Mouse (Mus musculus) liver, embryonic 12.5 days (tissue): Measurements from ENCODE around the gene Cd47. TPM values are rescaled to one million over a fixed set of nuclear protein-coding genes. Genes with fewer than 3 reads are reported as not detected.
"Not testable (repeated sequence)": the region's sequence is repeated elsewhere in the genome, so short reads cannot be mapped to it uniquely, and the experiment has no call there.

Experiments
- ATAC-seq: fragments of 200-750 bp; cut with Nextera tagmentation; 2 replicates; pipeline ENCODE4 v1.8.0; 2017; ENCODE audit warnings: moderate number of reproducible peaks, mild to moderate bottlenecking, moderate library complexity
- H3K27ac ChIP-seq: fragments of 300-500 bp; sonication (generic); 2 replicates; pipeline ENCODE4 v1.5.1; 2016; ENCODE audit warnings: mild to moderate bottlenecking
- H3K27me3 ChIP-seq: fragments of 300-500 bp; sonication (generic); replicated peaks from 2 replicates; pipeline ENCODE4 v1.6.1; 2016; ENCODE audit warnings: mild to moderate bottlenecking, moderate library complexity
- H3K36me3 ChIP-seq: fragments of 300-500 bp; sonication (generic); 2 replicates; pipeline ENCODE4 v1.6.1; 2016; ENCODE audit warnings: mild to moderate bottlenecking, moderate library complexity
- H3K4me1 ChIP-seq: fragments of 300-500 bp; sonication (generic); 2 replicates; pipeline ENCODE4 v1.6.1; 2016
- H3K4me2 ChIP-seq: fragments of 300-500 bp; sonication (generic); 2 replicates; pipeline ENCODE4 v1.6.1; 2016; ENCODE audit warnings: mild to moderate bottlenecking, moderate library complexity
- H3K4me3 ChIP-seq: fragments of 300-500 bp; sonication (generic); 2 replicates; pipeline ENCODE4 v1.5.1; 2016; ENCODE audit warnings: mild to moderate bottlenecking, moderate library complexity
- H3K9ac ChIP-seq: fragments of 300-500 bp; sonication (generic); 2 replicates; pipeline ENCODE4 v1.6.1; 2016; ENCODE audit warnings: mild to moderate bottlenecking, moderate library complexity
- H3K9me3 ChIP-seq: fragments of 300-500 bp; sonication (generic); replicated peaks from 2 replicates; pipeline ENCODE4 v1.6.1; 2016; ENCODE audit warnings: mild to moderate bottlenecking, moderate library complexity
- WGBS: fragments of 180-500 bp; shearing (Covaris S2); methylation state at CpG from one replicate; pipeline ENCODE4 v1.1.7; 2016; ENCODE audit not compliant: insufficient replicate concordance; 5-methylcytosine and 5-hydroxymethylcytosine counted together
- polyA plus RNA-seq: library from polyadenylated mRNA; unstranded; fragments of >200 nt; fragmentation: Nextera tagmentation; extraction: Ambion mirVana; gene quantifications from 2 replicates; pipeline ENCODE4 v1.2.1, GENCODE M21; 2016

Gene Cd47
- polyA plus RNA-seq, 1 experiment from 2014 or later, result 308 TPM

DNA sequence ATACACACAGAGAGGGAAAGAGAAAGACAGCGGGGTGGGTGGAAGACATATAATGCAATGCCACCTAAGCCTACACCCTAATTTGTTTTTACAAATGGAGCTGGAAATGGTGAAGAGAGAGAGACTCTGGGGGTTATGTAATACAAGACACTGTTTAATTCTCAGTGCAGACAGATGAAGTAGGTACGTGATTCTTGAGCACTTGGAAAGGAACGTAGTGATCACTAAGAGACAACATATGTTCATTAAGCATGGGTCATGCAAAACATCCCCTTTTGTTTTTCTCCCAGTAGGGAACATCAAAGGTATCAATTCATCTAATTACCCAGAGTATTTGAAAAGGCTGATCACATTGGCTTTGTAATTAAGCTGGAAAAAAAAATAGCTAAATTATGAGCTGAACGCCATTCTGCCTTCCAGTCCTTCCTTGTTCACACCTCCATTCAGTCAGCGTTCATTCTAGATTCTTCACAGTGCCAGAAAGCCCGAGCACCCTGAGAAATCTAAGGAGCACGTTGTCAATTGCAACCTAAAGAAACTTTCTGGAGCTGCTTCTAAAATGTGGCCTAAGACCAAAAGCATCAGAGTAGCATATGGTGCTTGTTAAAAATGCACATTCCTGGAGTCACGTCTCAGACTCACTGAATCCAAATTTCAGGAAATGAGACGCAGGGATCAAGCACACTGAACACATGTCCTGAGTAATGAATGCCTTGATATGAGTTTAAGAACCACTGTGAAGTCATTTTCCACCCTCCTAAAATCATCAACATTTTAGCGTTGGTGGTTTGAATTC is 12.7 kb downstream of the Cd47 start:
- Histone ChIP-seq H3K27ac (no peak overlapping the region), H3K4me1 (peaks cover 17% of the 10 kb centered on the region), H3K27me3 (no peaks in the 10 kb centered on the region), H3K4me3 (no peak overlapping the region), H3K4me2 (no peak overlapping the region), H3K36me3 (no peaks in the 10 kb centered on the region), H3K9ac (no peak overlapping the region), H3K9me3 (no peaks in the 10 kb centered on the region)
- ATAC-seq, result no peak
- WGBS, result 84% methylated on average over 10 of the region's 10 CpGs

DNA sequence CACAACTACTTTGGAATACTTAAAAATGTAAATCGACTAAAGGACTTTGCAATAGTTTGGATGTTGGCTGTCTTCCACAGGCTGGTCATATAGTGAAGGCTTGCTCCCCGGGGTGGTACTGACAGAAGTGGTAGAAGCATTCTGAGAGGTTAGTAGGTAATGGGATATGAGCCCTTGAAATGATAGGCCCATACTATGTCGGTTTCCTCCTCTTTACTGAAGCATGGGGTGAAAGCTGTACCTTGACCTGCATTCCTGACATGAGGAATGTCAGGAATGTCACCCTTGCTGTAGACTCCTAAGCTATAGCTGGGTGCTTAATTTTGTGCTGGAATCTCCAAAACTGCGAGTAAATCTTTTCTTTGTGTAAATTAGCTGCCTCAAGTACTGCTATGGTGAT is 14.1 kb downstream of the Cd47 start:
- Histone ChIP-seq H3K9me3 (no peaks in the 10 kb centered on the region), H3K27me3 (no peaks in the 10 kb centered on the region), H3K9ac (no peak overlapping the region), H3K27ac (no peak overlapping the region), H3K4me3 (no peak overlapping the region), H3K36me3 (no peaks in the 10 kb centered on the region), H3K4me2 (no peak overlapping the region), H3K4me1 (peaks cover 27% of the 10 kb centered on the region)
- ATAC-seq, result no peak
- WGBS, result 69% methylated on average over 4 of the region's 4 CpGs

DNA sequence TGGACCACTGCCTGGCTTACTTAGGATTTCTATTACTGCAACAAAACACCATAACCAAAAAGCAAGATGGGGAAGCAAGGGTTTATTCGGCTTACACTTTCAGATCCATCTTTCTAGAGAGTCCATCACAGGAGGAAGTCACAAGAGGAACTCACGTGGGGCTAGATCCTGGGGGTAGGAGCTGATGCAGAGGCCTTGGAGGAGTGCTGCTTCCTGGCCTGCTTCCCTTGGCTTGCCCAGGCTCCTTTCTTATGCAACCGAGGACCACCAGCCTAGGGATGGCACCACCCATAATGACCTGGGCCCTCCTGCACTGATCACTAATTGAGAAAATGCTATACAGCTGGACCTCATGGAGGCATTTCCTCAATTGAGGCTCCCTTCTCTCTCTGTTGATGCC is 16.6 kb downstream of the Cd47 start:
- no peak for ATAC-seq
- no peaks in the 10 kb centered on the region for H3K27me3 ChIP-seq
- no peak overlapping the region for H3K9ac ChIP-seq
- no peaks in the 10 kb centered on the region for H3K36me3 ChIP-seq
- H3K9me3 ChIP-seq, result no peaks in the 10 kb centered on the region
- H3K27ac ChIP-seq, result 0 out of 2 replicates have a peak overlapping the region, but pooled peaks have one; percentile 36
- no peak overlapping the region for H3K4me3 ChIP-seq
- 70% methylated on average over 3 of the region's 3 CpGs for WGBS
- no peak overlapping the region for H3K4me2 ChIP-seq
- peaks cover 26% of the 10 kb centered on the region for H3K4me1 ChIP-seq

DNA sequence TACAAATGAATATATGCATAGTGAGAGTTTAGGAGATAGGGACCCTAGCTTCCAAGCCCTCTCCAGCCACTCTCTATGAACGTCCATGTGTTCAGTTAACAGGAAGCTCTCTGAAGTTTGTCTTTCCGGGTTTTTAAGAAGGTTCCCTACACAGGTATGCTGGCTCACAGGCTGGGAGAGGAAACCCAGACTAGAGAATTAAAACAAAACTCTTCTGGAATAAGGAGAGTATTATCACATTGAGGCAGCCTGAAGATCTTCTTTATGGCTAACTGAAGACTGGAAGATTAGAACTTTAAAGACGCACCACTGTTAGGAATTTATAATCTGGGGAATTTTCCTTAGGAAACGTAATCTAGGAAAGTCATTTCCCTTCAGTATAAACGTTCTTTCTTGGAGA is 17.8 kb downstream of the Cd47 start:
- peak overlapping the region; percentile 61 for H3K4me2 ChIP-seq
- 39% methylated on average over 5 of the region's 5 CpGs for WGBS
- no peak overlapping the region for H3K4me3 ChIP-seq
- peaks cover 30% of the 10 kb centered on the region for H3K4me1 ChIP-seq
- no peaks in the 10 kb centered on the region for H3K9me3 ChIP-seq
- peak overlapping the region; percentile 18; the same call in 1 of the 2 replicates for H3K9ac ChIP-seq
- no peaks in the 10 kb centered on the region for H3K27me3 ChIP-seq
- peak overlapping the region; percentile 57 for H3K27ac ChIP-seq
- peak; percentile 45; the same call in 1 of the 2 replicates for ATAC-seq
- H3K36me3 ChIP-seq, result no peaks in the 10 kb centered on the region

DNA sequence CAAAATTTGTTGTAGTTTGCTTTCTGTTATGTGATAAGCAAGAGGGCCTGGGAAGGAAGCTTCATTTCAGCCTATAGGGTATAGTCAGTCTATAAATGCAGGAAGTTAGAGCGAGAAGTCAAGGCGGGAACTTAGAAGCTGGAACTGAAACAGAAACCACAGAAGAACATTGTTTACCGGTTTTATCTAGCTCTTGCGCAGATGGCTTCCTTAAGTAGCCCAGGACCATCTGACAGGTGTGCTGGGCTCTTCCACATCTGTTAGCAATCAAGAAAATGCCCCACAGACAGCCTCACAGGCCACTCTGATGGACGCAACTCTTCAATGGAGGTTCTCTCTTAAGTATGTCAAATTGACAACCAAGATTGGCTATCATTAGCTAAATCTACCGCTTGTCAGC is 18.3 kb downstream of the Cd47 start:
- ATAC-seq, result peak; percentile 78
- WGBS, result 27% methylated on average over 6 of the region's 6 CpGs
- no peaks in the 10 kb centered on the region for H3K9me3 ChIP-seq
- no peaks in the 10 kb centered on the region for H3K36me3 ChIP-seq
- H3K4me3 ChIP-seq, result peak overlapping the region; percentile 25; the same call in 1 of the 2 replicates
- peaks cover 30% of the 10 kb centered on the region for H3K4me1 ChIP-seq
- no peaks in the 10 kb centered on the region for H3K27me3 ChIP-seq
- 0 out of 2 replicates have a peak overlapping the region, but pooled peaks have one; percentile 57 for H3K9ac ChIP-seq
- H3K27ac ChIP-seq, result peak overlapping the region; percentile 75
- H3K4me2 ChIP-seq, result peak overlapping the region; percentile 61

DNA sequence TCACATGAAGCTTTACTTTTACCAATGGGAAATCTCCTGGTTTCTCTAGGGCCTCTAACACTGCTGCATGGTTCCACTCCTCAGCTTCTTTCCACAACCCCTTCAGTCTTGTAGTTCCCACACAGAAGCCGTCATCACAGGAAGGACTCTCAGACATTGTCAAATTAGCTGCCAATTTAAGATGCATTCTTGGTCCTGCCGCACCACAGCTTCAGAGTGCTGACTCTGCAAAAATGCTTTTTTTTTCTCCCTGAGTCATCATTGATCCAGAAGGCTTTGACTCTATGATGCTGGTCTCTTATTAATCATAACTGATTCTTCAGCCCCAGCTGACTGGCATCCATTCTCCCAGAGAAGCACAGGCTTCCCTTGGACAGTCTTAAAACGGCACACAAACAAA is 19.2 kb downstream of the Cd47 start:
- 0 out of 2 replicates have a peak overlapping the region, but pooled peaks have one; percentile 61 for H3K4me2 ChIP-seq
- H3K9ac ChIP-seq, result no peak overlapping the region
- ATAC-seq, result no peak
- no peak overlapping the region for H3K4me3 ChIP-seq
- H3K27me3 ChIP-seq, result no peaks in the 10 kb centered on the region
- no peaks in the 10 kb centered on the region for H3K9me3 ChIP-seq
- no peaks in the 10 kb centered on the region for H3K36me3 ChIP-seq
- H3K27ac ChIP-seq, result peak overlapping the region; percentile 58
- H3K4me1 ChIP-seq, result peaks cover 30% of the 10 kb centered on the region
- whole genome bisulfite sequencing, result 72% methylated on average over 3 of the region's 3 CpGs

DNA sequence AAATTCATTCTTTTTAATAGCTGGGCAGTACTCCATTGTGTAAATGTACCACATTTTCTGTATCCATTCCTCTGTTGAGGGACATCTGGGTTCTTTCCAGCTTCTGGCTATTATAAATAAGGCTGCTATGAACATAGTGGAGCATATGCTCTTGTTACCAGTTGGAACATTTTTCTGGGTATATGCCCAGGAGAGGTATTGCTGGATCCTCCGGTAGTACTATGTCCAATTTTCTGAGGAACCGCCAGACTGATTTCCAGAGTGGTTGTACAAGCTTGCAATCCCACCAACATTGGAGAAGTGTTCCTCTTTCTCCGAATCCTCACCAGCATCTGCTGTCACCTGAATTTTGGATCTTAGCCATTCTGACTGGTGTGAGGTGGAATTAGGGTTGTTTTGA is 30.6 kb downstream of the Cd47 start:
- H3K27ac ChIP-seq, H3K9ac ChIP-seq, H3K4me3 ChIP-seq, H3K9me3 ChIP-seq, H3K4me2 ChIP-seq, ATAC-seq, H3K36me3 ChIP-seq, H3K27me3 ChIP-seq: not testable (repeated sequence)
- H3K4me1 ChIP-seq, result peaks cover 27% of the 10 kb centered on the region
- WGBS, result 91% methylated on average over 3 of the region's 3 CpGs

DNA sequence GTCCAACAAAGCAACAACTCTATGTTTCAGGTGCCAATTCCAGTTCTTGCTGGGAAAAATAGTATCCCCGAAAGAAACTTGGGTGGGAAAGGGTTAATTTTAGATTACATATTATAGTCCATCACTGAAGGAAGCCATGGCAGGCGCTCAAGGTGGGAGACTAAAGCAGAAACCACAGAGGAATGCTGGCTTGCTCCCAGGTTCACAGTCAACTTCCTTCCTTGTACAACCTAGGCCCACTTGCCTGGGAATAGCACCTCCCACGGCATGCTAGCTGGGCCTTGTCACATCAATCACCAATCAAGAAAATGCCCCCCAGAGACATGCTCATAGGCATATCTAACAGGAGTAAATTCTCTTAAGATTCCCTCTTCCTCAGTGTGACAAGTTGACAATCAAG is 32.0 kb downstream of the Cd47 start:
- Histone ChIP-seq H3K9me3 (no peaks in the 10 kb centered on the region), H3K36me3 (no peaks in the 10 kb centered on the region), H3K4me2 (no peak overlapping the region), H3K4me1 (peaks cover 36% of the 10 kb centered on the region), H3K27ac (no peak overlapping the region), H3K9ac (no peak overlapping the region; the same call in 1 of the 2 replicates), H3K27me3 (no peaks in the 10 kb centered on the region), H3K4me3 (no peak overlapping the region)
- no peak for ATAC-seq
- WGBS, result 66% methylated on average over 3 of the region's 3 CpGs

DNA sequence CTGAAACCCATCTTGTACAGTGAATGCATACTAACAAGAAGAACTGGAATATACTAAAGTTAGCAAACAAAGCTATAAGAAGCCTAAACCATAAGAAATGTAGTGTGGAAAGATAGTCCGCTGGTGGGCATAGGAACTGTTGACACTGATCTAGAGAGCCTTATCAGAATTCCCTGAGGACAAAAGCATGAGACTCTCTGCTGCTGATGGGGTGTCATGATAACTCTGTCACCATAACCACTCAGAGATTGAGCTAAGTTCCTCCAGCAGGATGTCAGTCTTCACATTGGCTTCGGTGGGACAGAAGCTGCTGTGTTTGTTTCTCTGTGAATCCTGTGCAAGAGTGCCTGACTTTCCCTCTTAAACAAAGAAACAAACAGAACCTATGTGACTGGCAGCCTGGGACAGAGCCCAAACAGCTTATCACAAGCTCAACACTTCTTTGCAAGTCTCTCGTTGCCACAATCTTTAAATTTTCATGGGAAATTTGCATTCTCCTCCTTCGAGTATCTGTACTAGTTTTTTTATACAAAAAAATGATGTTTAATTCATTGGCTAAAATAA is 33.9 kb downstream of the Cd47 start:
- Histone ChIP-seq H3K9ac (peak overlapping the region; percentile 44; the same call in 1 of the 2 replicates), H3K9me3 (no peaks in the 10 kb centered on the region), H3K36me3 (no peaks in the 10 kb centered on the region), H3K27ac (peak overlapping the region; percentile 66; the same call in 1 of the 2 replicates), H3K27me3 (no peaks in the 10 kb centered on the region), H3K4me1 (peaks cover 55% of the 10 kb centered on the region), H3K4me2 (no peak overlapping the region), H3K4me3 (no peak overlapping the region)
- 26% methylated on average over 4 of the region's 4 CpGs for WGBS
- peak; percentile 61 for ATAC-seq

DNA sequence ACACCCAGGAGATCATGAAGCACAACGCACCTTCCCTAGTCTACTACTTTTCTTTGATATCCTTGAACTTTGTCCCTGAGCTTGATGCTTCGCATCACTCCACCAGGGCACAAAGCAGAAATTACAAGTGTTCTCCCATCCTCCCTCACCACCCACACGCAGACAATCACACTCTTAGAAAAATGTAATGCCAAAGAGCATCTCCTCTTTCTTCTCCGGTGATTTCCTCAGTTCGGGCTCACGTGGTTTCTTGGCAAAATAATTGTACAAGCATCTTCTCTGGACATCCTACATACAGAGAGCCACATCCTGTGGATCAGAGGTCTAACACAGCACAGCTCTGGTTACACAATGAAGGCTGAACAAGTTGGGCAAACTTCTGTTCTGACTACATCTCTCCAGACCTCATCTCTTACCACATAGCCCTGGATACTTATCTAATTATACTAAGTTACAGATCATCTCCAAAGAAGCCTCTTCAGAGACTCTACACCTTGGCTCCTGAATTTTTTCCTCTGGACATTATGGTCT is 36.4 kb downstream of the Cd47 start:
- no peak overlapping the region for H3K4me2 ChIP-seq
- H3K4me3 ChIP-seq, result no peak overlapping the region
- H3K36me3 ChIP-seq, result no peaks in the 10 kb centered on the region
- no peaks in the 10 kb centered on the region for H3K9me3 ChIP-seq
- 80% methylated on average over 6 of the region's 6 CpGs for WGBS
- peak overlapping the region; percentile 59 for H3K27ac ChIP-seq
- ATAC-seq, result no peak
- no peak overlapping the region for H3K9ac ChIP-seq
- no peaks in the 10 kb centered on the region for H3K27me3 ChIP-seq
- H3K4me1 ChIP-seq, result peaks cover 78% of the 10 kb centered on the region

DNA sequence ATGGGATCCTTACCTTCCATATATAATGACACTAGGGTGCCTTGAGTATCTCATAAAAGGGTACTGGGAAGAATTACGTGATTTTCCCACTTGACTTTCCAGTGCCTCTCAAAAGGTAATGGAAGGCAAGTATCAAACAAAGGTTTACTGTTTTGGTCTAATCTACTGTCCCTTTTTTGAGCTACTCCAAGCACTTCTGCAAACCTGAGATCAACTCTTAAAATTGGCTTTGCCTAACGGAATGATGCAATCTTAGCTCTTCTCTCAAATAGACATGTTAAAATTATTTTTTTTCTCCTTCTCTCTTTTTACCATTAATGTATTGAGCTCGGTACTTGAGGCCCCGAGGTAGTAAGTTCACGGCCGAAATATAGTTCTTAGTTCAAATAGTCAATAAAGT is 38.6 kb downstream of the Cd47 start:
- Histone ChIP-seq H3K36me3 (no peaks in the 10 kb centered on the region), H3K4me2 (peak overlapping the region; percentile 71), H3K9me3 (no peaks in the 10 kb centered on the region), H3K4me1 (peaks cover 88% of the 10 kb centered on the region), H3K27me3 (no peaks in the 10 kb centered on the region), H3K27ac (peak overlapping the region; percentile 99), H3K4me3 (no peak overlapping the region), H3K9ac (peak overlapping the region; percentile 55)
- WGBS, result 70% methylated on average over 6 of the region's 6 CpGs
- ATAC-seq, result no peak
